In the genomic region with DNA sequence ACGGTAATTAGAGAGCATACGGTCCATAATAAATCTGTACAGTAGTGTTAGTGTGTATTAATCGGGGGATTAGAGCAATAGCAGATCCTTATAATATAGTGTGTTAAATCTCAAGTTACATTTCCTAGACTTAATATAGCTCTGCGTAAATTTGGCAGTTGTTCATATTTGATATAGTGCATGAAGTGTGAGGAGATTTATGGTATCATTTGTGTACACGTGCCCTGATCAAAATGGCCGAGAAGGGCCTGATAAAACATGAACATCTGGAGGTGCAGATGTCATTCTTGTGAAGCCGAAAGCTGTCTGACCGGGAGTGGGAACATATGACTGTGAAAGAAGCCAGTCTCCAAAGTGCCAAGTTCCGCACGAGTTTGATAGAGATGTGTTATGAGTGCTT, we compare ENCODE assay signal across 22 mouse cellular contexts.
A peak's percentile ranks its signal among the peaks of the same experiment; 100 is the strongest.
DNase-seq lines count a peak whose midpoint lies in the region; ATAC-seq and TF ChIP-seq lines count a peak whose summit lies in the region.
"Had no signal": no experiment of that assay in that cellular context is flagged by ENCODE, and none has a peak within 500 bp of the region (broad histone marks: within the 10 kb centered on the region; RNA-seq: fewer than 3 reads in every experiment).

No protein-coding gene starts in this region.

- no peak overlapping the region for H3K27ac ChIP-seq in limb, embryonic 13.5 days
- no peak overlapping the region for H3K27ac ChIP-seq in limb, embryonic 10.5 days
- no peak overlapping the region for H3K27ac ChIP-seq in lung, embryonic 14.5 days (ENCODE audit: low read depth)
- no peak overlapping the region for H3K27ac ChIP-seq in limb, embryonic 14.5 days (replicated peaks; ENCODE audit: low read depth, low read length)

- DNase-seq in heart, adult 11 months = peak; percentile 74
- DNase-seq in heart, postnatal 25 days (ENCODE audit: low spot score) = no peak
- DNase-seq in limb, embryonic 10.5 days (ENCODE audit: low spot score) = no peak
- DNase-seq in lung, embryonic 14.5 days = peak; percentile 67
- DNase-seq in lung, postnatal 36 days = no peak
- DNase-seq in limb, embryonic 14.5 days (ENCODE audit: low spot score) = peak; percentile 33
- DNase-seq in right cerebral cortex, postnatal 36 days (ENCODE audit: low spot score in 2 of 2) = no peak
- DNase-seq: adrenal gland, adult 2 months; adrenal gland, adult 8-10 months; adrenal gland, postnatal 10 days; adrenal gland, postnatal 14 days; adrenal gland, postnatal 25 days; adrenal gland, postnatal 36 days; B cell, adult 2 months; cerebellum, adult 11 months; cerebellum, adult 11-12 months had no signal

- H3K4me1 ChIP-seq in limb, embryonic 13.5 days = peaks cover 3% of the 10 kb centered on the region; the same call in 1 of the 2 replicates
- H3K4me1 ChIP-seq in limb, embryonic 10.5 days = no peaks in the 10 kb centered on the region
- H3K4me1 ChIP-seq in lung, embryonic 14.5 days (ENCODE audit: insufficient read depth) = no peaks in the 10 kb centered on the region
- H3K4me1 ChIP-seq in limb, embryonic 14.5 days (ENCODE audit: control insufficient read depth, insufficient read depth, low read length) = no peaks in the 10 kb centered on the region

- no peaks in the 10 kb centered on the region for H3K36me3 ChIP-seq in limb, embryonic 13.5 days
- H3K36me3 ChIP-seq in limb, embryonic 10.5 days = no peaks in the 10 kb centered on the region
- H3K36me3 ChIP-seq in lung, embryonic 14.5 days (ENCODE audit: insufficient read depth) = no peaks in the 10 kb centered on the region
- H3K36me3 ChIP-seq in limb, embryonic 14.5 days (ENCODE audit: control insufficient read depth, insufficient read depth, low read length) = no peaks in the 10 kb centered on the region
- H3K36me3 ChIP-seq: G1E had no signal

- H3K9ac ChIP-seq in limb, embryonic 13.5 days = no peak overlapping the region
- no peak overlapping the region for H3K9ac ChIP-seq in lung, embryonic 14.5 days
- no peak overlapping the region for H3K9ac ChIP-seq in limb, embryonic 14.5 days (ENCODE audit: low read depth, low read length, severe bottlenecking)

- no peak overlapping the region for H3K4me2 ChIP-seq in limb, embryonic 13.5 days (replicated peaks)
- no peak overlapping the region for H3K4me2 ChIP-seq in lung, embryonic 14.5 days
- H3K4me2 ChIP-seq in limb, embryonic 14.5 days (replicated peaks; ENCODE audit: low read depth, low read length, severe bottlenecking) = no peak overlapping the region

- no peaks in the 10 kb centered on the region for H3K27me3 ChIP-seq in limb, embryonic 13.5 days
- H3K27me3 ChIP-seq in limb, embryonic 10.5 days (ENCODE audit: low read depth, poor library complexity, severe bottlenecking) = no peaks in the 10 kb centered on the region
- no peaks in the 10 kb centered on the region for H3K27me3 ChIP-seq in lung, embryonic 14.5 days (ENCODE audit: insufficient read depth, low read length)
- no peaks in the 10 kb centered on the region for H3K27me3 ChIP-seq in limb, embryonic 14.5 days (ENCODE audit: control insufficient read depth, insufficient read depth, low read length)
- H3K27me3 ChIP-seq: CH12.LX had no signal

- H3K9me3 ChIP-seq in limb, embryonic 13.5 days = no peaks in the 10 kb centered on the region
- H3K9me3 ChIP-seq in limb, embryonic 10.5 days (replicated peaks) = no peaks in the 10 kb centered on the region
- no peaks in the 10 kb centered on the region for H3K9me3 ChIP-seq in lung, embryonic 14.5 days (ENCODE audit: low read depth, low read length)
- no peaks in the 10 kb centered on the region for H3K9me3 ChIP-seq in limb, embryonic 14.5 days (ENCODE audit: control insufficient read depth, low read length)

- no peak for TF ChIP-seq CTCF in lung, embryonic 14.5 days (IDR thresholded peaks at IDR 0.05; ENCODE audit: low read depth)

- no peak overlapping the region for H3K4me3 ChIP-seq in limb, embryonic 13.5 days
- H3K4me3 ChIP-seq in limb, embryonic 10.5 days = no peak overlapping the region
- no peak overlapping the region for H3K4me3 ChIP-seq in lung, embryonic 14.5 days (ENCODE audit: low read depth, low read length)
- H3K4me3 ChIP-seq in limb, embryonic 14.5 days (replicated peaks; ENCODE audit: low read length) = no peak overlapping the region

- intact Hi-C loops in heart, postnatal 25 days (cut with DNase I) = no loop called here

- ATAC-seq in limb, embryonic 13.5 days (ENCODE audit: low FRiP score, low read depth) = peak; percentile 64; the same call in 1 of the 2 replicates
- ATAC-seq in lung, embryonic 14.5 days (ENCODE audit: insufficient read depth) = peak; percentile 49; the same call in 1 of the 2 replicates
- peak; percentile 19; the same call in 1 of the 2 replicates for ATAC-seq in limb, embryonic 14.5 days (ENCODE audit: low FRiP score, low read depth)
- ATAC-seq: activated CD4-positive, CD25-positive, alpha-beta regulatory T cell, adult 4 months; CD4-positive, CD25-positive, alpha-beta regulatory T cell, adult 4 months; Patski had no signal

- TF ChIP-seq POLR2A in limb, embryonic 14.5 days (IDR thresholded peaks at IDR 0.05; ENCODE audit: borderline replicate concordance, extremely low read depth, insufficient read depth, insufficient read length) = no peak

- 54% methylated on average over 10 of the region's 10 CpGs for WGBS in limb, embryonic 13.5 days
- 90% methylated on average over 10 of the region's 10 CpGs for WGBS in limb, embryonic 10.5 days
- WGBS in lung, embryonic 14.5 days = 37% methylated on average over 10 of the region's 10 CpGs
- 41% methylated on average over 10 of the region's 10 CpGs for WGBS in limb, embryonic 14.5 days

Comparison
In these comparisons a context has a peak if more than half of its experiments do, and no peak if none do; other contexts are left out.
1. DNase-seq: peak in heart, adult 11 months (single experiment), lung, embryonic 14.5 days (single experiment) and limb, embryonic 14.5 days (single experiment); none in heart, postnatal 25 days (single experiment), limb, embryonic 10.5 days (single experiment), lung, postnatal 36 days (single experiment) and right cerebral cortex, postnatal 36 days (0 of 2).
2. Peak in every context shown above with its lines, with median percentiles within 50 percentile points of each other: ATAC-seq.